20 mouse cellular contexts compared by ENCODE assay signal in the genomic region with DNA sequence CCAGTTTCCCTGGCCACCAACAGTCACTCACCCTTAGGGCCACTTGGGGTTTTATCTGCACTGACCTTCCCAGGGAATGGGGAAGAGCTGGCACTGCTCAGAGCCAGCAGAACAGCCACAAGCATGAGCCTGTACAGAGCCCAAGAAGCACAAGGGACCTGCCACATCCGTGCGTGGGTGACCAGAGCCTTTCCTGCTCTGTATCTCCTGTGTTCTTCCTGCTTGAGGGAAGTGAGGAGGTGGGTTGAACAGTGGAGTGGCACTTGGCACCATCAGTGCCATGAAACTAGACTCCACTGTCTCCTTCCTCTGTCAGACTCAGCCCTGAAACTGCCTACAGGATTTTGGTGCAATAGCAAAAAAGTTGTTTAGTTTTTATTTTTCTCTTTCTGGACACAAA. TPM values are rescaled to one million over a fixed set of nuclear protein-coding genes. Genes with fewer than 3 reads are reported as not detected.
A peak's percentile ranks its signal among the peaks of the same experiment; 100 is the strongest.
DNase-seq lines count a peak whose midpoint lies in the region; ATAC-seq lines count a peak whose summit lies in the region.
"Had no signal": no experiment of that assay in that cellular context is flagged by ENCODE, and none has a peak within 500 bp of the region (broad histone marks: within the 10 kb centered on the region; RNA-seq: fewer than 3 reads in every experiment).

No protein-coding gene starts in this region.

- peak overlapping the region; percentile 29; the same call in 1 of the 2 replicates for H3K27ac ChIP-seq in hindbrain, embryonic 10.5 days
- H3K27ac ChIP-seq in hindbrain, embryonic 11.5 days (ENCODE audit: low read depth, low read length) = no peak overlapping the region
- H3K27ac ChIP-seq in midbrain, embryonic 11.5 days (ENCODE audit: low read depth, low read length) = no peak overlapping the region
- H3K27ac ChIP-seq in midbrain, embryonic 16.5 days (ENCODE audit: low read length) = no peak overlapping the region
- H3K27ac ChIP-seq: embryonic facial prominence, embryonic 10.5 days; embryonic facial prominence, embryonic 12.5 days; forebrain, embryonic 13.5 days; forebrain, embryonic 15.5 days had no signal

- no peaks in the 10 kb centered on the region for H3K36me3 ChIP-seq in hindbrain, embryonic 10.5 days
- no peaks in the 10 kb centered on the region for H3K36me3 ChIP-seq in hindbrain, embryonic 11.5 days (ENCODE audit: control insufficient read depth, insufficient read depth, low read length)
- no peaks in the 10 kb centered on the region for H3K36me3 ChIP-seq in midbrain, embryonic 11.5 days (ENCODE audit: control insufficient read depth, insufficient read depth, low read length)
- no peaks in the 10 kb centered on the region for H3K36me3 ChIP-seq in midbrain, embryonic 16.5 days (ENCODE audit: control insufficient read depth, insufficient read depth, low read length)
- H3K36me3 ChIP-seq: embryonic facial prominence, embryonic 10.5 days; embryonic facial prominence, embryonic 12.5 days; forebrain, embryonic 15.5 days had no signal

- peaks cover 5% of the 10 kb centered on the region for H3K27me3 ChIP-seq in hindbrain, embryonic 10.5 days (ENCODE audit: insufficient read depth, poor library complexity, severe bottlenecking)
- H3K27me3 ChIP-seq in hindbrain, embryonic 11.5 days (ENCODE audit: control insufficient read depth, insufficient read depth, low read length) = 0 out of 2 replicates have a peak, but pooled peaks cover 4% of the 10 kb centered on the region
- no peaks in the 10 kb centered on the region for H3K27me3 ChIP-seq in midbrain, embryonic 11.5 days (ENCODE audit: control insufficient read depth, insufficient read depth, low read length)
- H3K27me3 ChIP-seq in midbrain, embryonic 16.5 days (ENCODE audit: control insufficient read depth, insufficient read depth, low read depth, low read length) = no peaks in the 10 kb centered on the region
- H3K27me3 ChIP-seq: embryonic facial prominence, embryonic 12.5 days; forebrain, embryonic 13.5 days; forebrain, embryonic 15.5 days had no signal

- no peaks in the 10 kb centered on the region for H3K9me3 ChIP-seq in hindbrain, embryonic 10.5 days
- no peaks in the 10 kb centered on the region for H3K9me3 ChIP-seq in hindbrain, embryonic 11.5 days (ENCODE audit: control insufficient read depth, low read length)
- no peaks in the 10 kb centered on the region for H3K9me3 ChIP-seq in midbrain, embryonic 11.5 days (ENCODE audit: control insufficient read depth, low read length)
- H3K9me3 ChIP-seq in midbrain, embryonic 16.5 days (replicated peaks; ENCODE audit: control insufficient read depth, low read length, poor library complexity, severe bottlenecking) = no peaks in the 10 kb centered on the region
- H3K9me3 ChIP-seq: embryonic facial prominence, embryonic 10.5 days; embryonic facial prominence, embryonic 12.5 days; forebrain, embryonic 13.5 days; forebrain, embryonic 15.5 days had no signal

- H3K4me3 ChIP-seq in hindbrain, embryonic 10.5 days = no peak overlapping the region
- H3K4me3 ChIP-seq in hindbrain, embryonic 11.5 days (ENCODE audit: low read depth, low read length) = no peak overlapping the region
- H3K4me3 ChIP-seq in midbrain, embryonic 11.5 days (ENCODE audit: low read depth, low read length) = no peak overlapping the region
- no peak overlapping the region for H3K4me3 ChIP-seq in midbrain, embryonic 16.5 days (ENCODE audit: low read depth, low read length)
- H3K4me3 ChIP-seq: embryonic facial prominence, embryonic 10.5 days; embryonic facial prominence, embryonic 12.5 days; forebrain, embryonic 13.5 days; forebrain, embryonic 15.5 days had no signal

- H3K4me1 ChIP-seq in hindbrain, embryonic 10.5 days (replicated peaks) = peaks cover 17% of the 10 kb centered on the region
- H3K4me1 ChIP-seq in hindbrain, embryonic 11.5 days (replicated peaks; ENCODE audit: control insufficient read depth, insufficient read depth, low read length) = no peaks in the 10 kb centered on the region
- H3K4me1 ChIP-seq in midbrain, embryonic 11.5 days (ENCODE audit: control insufficient read depth, insufficient read depth, low read length) = no peaks in the 10 kb centered on the region
- peaks cover 10% of the 10 kb centered on the region for H3K4me1 ChIP-seq in midbrain, embryonic 16.5 days (ENCODE audit: control insufficient read depth, insufficient read depth, low read length)
- H3K4me1 ChIP-seq: embryonic facial prominence, embryonic 10.5 days; embryonic facial prominence, embryonic 12.5 days had no signal

- WGBS in hindbrain, embryonic 10.5 days = 83% methylated on average over 2 of the region's 2 CpGs
- WGBS in hindbrain, embryonic 11.5 days = 80% methylated on average over 2 of the region's 2 CpGs
- 76% methylated on average over 2 of the region's 2 CpGs for WGBS in midbrain, embryonic 11.5 days
- WGBS in midbrain, embryonic 16.5 days = 94% methylated on average over 2 of the region's 2 CpGs

- DNase-seq in hindbrain, embryonic 10.5 days (ENCODE audit: low spot score) = no peak
- no peak for DNase-seq in hindbrain, embryonic 11.5 days (ENCODE audit: low spot score)
- peak; percentile 78 for DNase-seq in midbrain, embryonic 11.5 days (ENCODE audit: low spot score, missing footprints)
- DNase-seq in brain, adult 2 months (ENCODE audit: low read depth, low spot score) = peak; percentile 64
- no peak for DNase-seq in cerebellum, postnatal 25 days
- DNase-seq: adrenal gland, adult 8-10 months; adrenal gland, postnatal 14 days; adrenal gland, postnatal 36 days; cerebellum, adult 11 months; cerebellum, adult 18-20 months; cerebellum, adult 8-10 months; cerebellum, adult 9-11 months; cerebellum, postnatal 14 days; forebrain, postnatal 0 days had no signal

- ATAC-seq in hindbrain, embryonic 11.5 days (ENCODE audit: low FRiP score) = no peak
- no peak for ATAC-seq in midbrain, embryonic 11.5 days (ENCODE audit: low FRiP score)
- no peak for ATAC-seq in midbrain, embryonic 16.5 days
- ATAC-seq in activated CD4-positive, CD25-positive, alpha-beta regulatory T cell, adult 4 months = peak; percentile 43
- ATAC-seq: forebrain, embryonic 13.5 days; forebrain, embryonic 15.5 days; forebrain, postnatal 0 days had no signal

- H3K4me2 ChIP-seq in hindbrain, embryonic 11.5 days (replicated peaks; ENCODE audit: low read depth, low read length) = no peak overlapping the region
- no peak overlapping the region for H3K4me2 ChIP-seq in midbrain, embryonic 11.5 days
- H3K4me2 ChIP-seq in midbrain, embryonic 16.5 days (ENCODE audit: low read length) = no peak overlapping the region
- H3K4me2 ChIP-seq: embryonic facial prominence, embryonic 12.5 days; forebrain, embryonic 13.5 days; forebrain, embryonic 15.5 days had no signal

- no peak overlapping the region for H3K9ac ChIP-seq in hindbrain, embryonic 11.5 days (ENCODE audit: low read depth, low read length)
- no peak overlapping the region for H3K9ac ChIP-seq in midbrain, embryonic 11.5 days (ENCODE audit: low read length)
- no peak overlapping the region for H3K9ac ChIP-seq in midbrain, embryonic 16.5 days (ENCODE audit: low read depth, low read length)
- H3K9ac ChIP-seq: embryonic facial prominence, embryonic 12.5 days; forebrain, embryonic 13.5 days; forebrain, embryonic 15.5 days; forebrain, postnatal 0 days had no signal

RNA-seq across cellular contexts. Expression of a gene that starts 41.1 kb away (rescaled TPM):
- polyA plus RNA-seq in hindbrain, embryonic 10.5 days (2016; fragmentation: Nextera tagmentation; extraction: Ambion mirVana) = 2.5 and 5.6 TPM in 2 replicates
- 1.7 and 3.2 TPM in 2 replicates for polyA plus RNA-seq in hindbrain, embryonic 11.5 days (2014; fragmentation: Nextera tagmentation; extraction: Ambion mirVana)
- polyA plus RNA-seq in midbrain, embryonic 11.5 days (2014; fragmentation: Nextera tagmentation; extraction: Ambion mirVana) = 0.57 and 1.0 TPM in 2 replicates
- polyA plus RNA-seq in midbrain, embryonic 16.5 days (2015; fragmentation: Nextera tagmentation; extraction: Ambion mirVana) = 5.7 and 10.5 TPM in 2 replicates
- under 1 TPM; 0.27 to 0.93 TPM for polyA plus RNA-seq in activated CD4-positive, CD25-positive, alpha-beta regulatory T cell, adult 4 months (2017; shearing (Covaris generic))

RNA-seq across cellular contexts. Expression of a gene that starts 52.5 kb away (rescaled TPM):
- polyA plus RNA-seq in hindbrain, embryonic 10.5 days (2016; fragmentation: Nextera tagmentation; extraction: Ambion mirVana) = 3.6 and 4.2 TPM in 2 replicates
- 2.9 and 3.4 TPM in 2 replicates for polyA plus RNA-seq in hindbrain, embryonic 11.5 days (2014; fragmentation: Nextera tagmentation; extraction: Ambion mirVana)
- polyA plus RNA-seq in midbrain, embryonic 11.5 days (2014; fragmentation: Nextera tagmentation; extraction: Ambion mirVana) = 3.0 and 3.1 TPM in 2 replicates
- polyA plus RNA-seq in midbrain, embryonic 16.5 days (2015; fragmentation: Nextera tagmentation; extraction: Ambion mirVana) = 1.3 and 1.4 TPM in 2 replicates
- polyA plus RNA-seq in activated CD4-positive, CD25-positive, alpha-beta regulatory T cell, adult 4 months (2017; shearing (Covaris generic)) = 10 to 100 TPM; 82.0 to 88.3 TPM

Comparison
In these comparisons a context has a peak if more than half of its experiments do, and no peak if none do; other contexts are left out.
1. DNase-seq: peak in midbrain, embryonic 11.5 days (single experiment) and brain, adult 2 months (single experiment); none in hindbrain, embryonic 10.5 days (single experiment), hindbrain, embryonic 11.5 days (single experiment) and cerebellum, postnatal 25 days (0 of 2).
2. RNA of a gene that starts 52.5 kb away (polyA plus RNA-seq): 82.0 to 88.3 TPM in activated CD4-positive, CD25-positive, alpha-beta regulatory T cell, adult 4 months; 3.6 to 4.2 TPM in hindbrain, embryonic 10.5 days, 2.9 to 3.4 TPM in hindbrain, embryonic 11.5 days, 3.0 to 3.1 TPM in midbrain, embryonic 11.5 days and 1.3 to 1.4 TPM in midbrain, embryonic 16.5 days; every median in the first group is over 10 times any median in the second.